Mouse (Mus musculus) layer of hippocampus, adult 9-11 months (tissue): ENCODE results near the gene Spata31d1b.

Experiments
- DNase-seq: peaks from one replicate; pipeline ENCODE4 v3.0.0; 2022

The Spata31d1b gene

DNA sequence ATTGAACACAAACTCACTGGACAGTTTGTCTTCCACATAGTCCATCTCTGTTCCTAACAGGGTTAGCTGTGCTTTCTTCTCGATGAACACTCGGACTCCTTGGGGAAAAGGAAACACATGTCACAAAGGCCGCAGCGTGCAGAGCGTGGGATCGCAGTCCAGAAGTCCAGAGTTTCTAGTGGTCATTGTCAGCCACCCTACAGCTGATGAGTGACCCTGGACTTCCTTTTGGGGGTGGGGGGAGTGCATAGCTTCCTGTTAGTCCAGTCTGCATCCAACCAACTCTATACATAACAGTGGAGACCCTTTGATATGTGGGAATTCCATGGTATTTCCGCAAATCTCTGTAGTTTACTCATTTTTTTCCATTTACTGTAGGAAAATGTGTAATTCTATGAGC lies 44.8 kb downstream of the Spata31d1b start:
- no peak for DNase-seq

DNA sequence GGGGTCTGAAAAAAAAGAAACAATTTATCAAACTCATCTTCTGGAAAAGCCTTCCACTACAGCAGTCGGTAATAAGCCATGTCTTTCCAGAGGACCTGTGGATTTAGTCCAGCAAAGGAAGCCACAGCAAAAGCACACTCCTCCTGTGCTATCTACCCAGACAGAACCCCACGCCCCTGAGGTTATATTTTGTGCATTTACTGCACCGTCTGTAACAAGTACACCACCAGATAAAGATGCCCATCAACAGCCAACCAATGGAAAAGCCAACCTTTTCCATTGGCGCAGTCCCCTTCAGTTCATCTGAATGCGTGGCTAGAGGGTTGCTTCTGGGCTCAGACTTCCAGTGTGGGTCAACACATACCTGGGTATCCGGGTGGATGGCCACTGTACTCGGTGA lies 50.7 kb downstream of the Spata31d1b start:
- DNase-seq = no peak

DNA sequence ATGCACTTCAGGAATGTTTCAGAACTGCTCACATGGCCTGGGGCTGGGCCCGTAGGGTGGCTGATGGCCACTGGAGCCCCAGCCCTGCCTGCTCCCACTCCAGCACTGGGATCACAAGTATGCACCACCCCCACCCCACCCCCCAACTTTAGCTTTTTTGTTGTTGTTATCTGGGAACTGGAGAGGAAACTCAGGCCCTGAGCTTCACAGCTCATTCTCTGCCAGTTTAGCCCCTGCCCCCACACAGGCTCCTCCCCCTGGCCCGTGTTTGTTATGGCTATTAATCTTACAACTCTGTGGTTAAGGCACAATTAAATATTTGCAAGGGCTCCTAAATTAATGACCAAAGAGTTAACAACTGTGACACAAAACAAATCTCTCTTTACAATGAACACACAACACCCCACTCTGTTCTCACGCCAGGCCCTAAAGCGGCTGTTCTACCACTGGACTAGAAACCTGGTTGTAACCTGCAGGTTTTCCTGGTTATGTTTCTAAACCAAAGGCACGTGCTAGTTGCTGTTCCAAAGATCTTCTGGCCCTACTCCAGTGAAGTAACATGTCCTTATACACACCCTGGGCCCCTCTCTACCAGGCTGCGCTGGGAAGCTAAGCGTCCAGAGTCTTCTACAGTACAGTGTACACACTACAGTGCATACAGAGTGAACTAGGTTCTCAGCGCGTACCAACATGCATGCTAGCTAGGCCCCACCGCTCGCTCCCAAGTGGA lies 54.9 kb downstream of the Spata31d1b start:
- no peak for DNase-seq

DNA sequence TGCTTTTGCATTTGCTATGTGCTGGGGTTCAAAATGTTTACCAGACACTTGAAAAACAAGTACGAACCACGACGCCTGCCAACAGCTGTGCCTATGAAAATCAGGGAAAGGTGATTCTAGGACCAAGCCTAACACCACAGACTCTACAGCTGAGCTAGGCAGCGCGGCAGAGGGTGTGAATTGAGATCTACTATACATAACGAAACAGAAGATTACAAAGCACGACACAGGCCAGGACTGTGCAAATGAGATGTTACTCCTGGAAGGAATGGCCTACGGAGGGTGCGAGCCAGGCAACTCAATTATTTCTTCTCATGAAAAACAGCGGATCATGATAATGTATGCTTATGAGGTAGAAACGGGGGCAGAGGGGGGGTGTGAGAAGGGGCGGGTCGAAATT lies 56.4 kb downstream of the Spata31d1b start:
- no peak for DNase-seq
